Mouse (Mus musculus) heart, embryonic 11.5 days (tissue): ENCODE data around the gene Wfdc2. TPM values are rescaled to one million over a fixed set of nuclear protein-coding genes. Genes with fewer than 3 reads are reported as not detected.

Experiments used
- ATAC-seq: fragments of 200-750 bp; cut with Nextera tagmentation; replicated peaks from 2 replicates; pipeline ENCODE4 v1.8.0; 2017; ENCODE audit warnings: moderate library complexity; ENCODE audit not compliant: insufficient number of reproducible peaks, low FRiP score, low TSS enrichment
- H3K27ac ChIP-seq: fragments of 300-500 bp; sonication (generic); 2 replicates; pipeline ENCODE4 v1.5.1; 2014; ENCODE audit warnings: mild to moderate bottlenecking, low read depth, low read length
- H3K27me3 ChIP-seq: fragments of 300-500 bp; sonication (generic); 2 replicates; pipeline ENCODE4 v1.6.1; 2014; ENCODE audit warnings: mild to moderate bottlenecking, low read length, mixed read lengths; ENCODE audit not compliant: control insufficient read depth, insufficient read depth
- H3K36me3 ChIP-seq: fragments of 300-500 bp; sonication (generic); 2 replicates; pipeline ENCODE4 v1.6.1; 2014; ENCODE audit warnings: mild to moderate bottlenecking, low read length, moderate library complexity, mixed read lengths; ENCODE audit not compliant: control insufficient read depth, insufficient read depth
- H3K4me1 ChIP-seq: fragments of 300-500 bp; sonication (generic); 2 replicates; pipeline ENCODE4 v1.6.1; 2014; ENCODE audit warnings: low read length; ENCODE audit not compliant: control insufficient read depth, insufficient read depth
- H3K4me2 ChIP-seq: fragments of 300-500 bp; sonication (generic); 2 replicates; pipeline ENCODE4 v1.6.1; 2014; ENCODE audit warnings: mild to moderate bottlenecking, moderate library complexity
- H3K4me3 ChIP-seq: fragments of 300-500 bp; sonication (generic); 2 replicates; pipeline ENCODE4 v1.5.1; 2014; ENCODE audit warnings: low read depth, low read length
- H3K9ac ChIP-seq: fragments of 300-500 bp; sonication (generic); 2 replicates; pipeline ENCODE4 v1.6.1; 2014; ENCODE audit warnings: mild to moderate bottlenecking, low read depth, low read length, moderate library complexity
- H3K9me3 ChIP-seq: fragments of 300-500 bp; sonication (generic); replicated peaks from 2 replicates; pipeline ENCODE4 v1.6.1; 2016; ENCODE audit warnings: low read length; ENCODE audit not compliant: control insufficient read depth
- WGBS: fragments of 180-500 bp; shearing (Covaris S2); extraction: QIAGEN DNeasy Blood & Tissue Kit; methylation state at CpG from one replicate; pipeline ENCODE4 v1.1.7; 2014; ENCODE audit not compliant: insufficient replicate concordance; 5-methylcytosine and 5-hydroxymethylcytosine counted together
- polyA plus RNA-seq: library from polyadenylated mRNA; unstranded; fragments of >200 nt; fragmentation: Nextera tagmentation; extraction: Ambion mirVana; gene quantifications from 2 replicates; pipeline ENCODE4 v1.2.1, GENCODE M21; 2014

Wfdc2 gene
- polyA plus RNA-seq, 1 experiment from 2014 or later, result 10.3 TPM

DNA sequence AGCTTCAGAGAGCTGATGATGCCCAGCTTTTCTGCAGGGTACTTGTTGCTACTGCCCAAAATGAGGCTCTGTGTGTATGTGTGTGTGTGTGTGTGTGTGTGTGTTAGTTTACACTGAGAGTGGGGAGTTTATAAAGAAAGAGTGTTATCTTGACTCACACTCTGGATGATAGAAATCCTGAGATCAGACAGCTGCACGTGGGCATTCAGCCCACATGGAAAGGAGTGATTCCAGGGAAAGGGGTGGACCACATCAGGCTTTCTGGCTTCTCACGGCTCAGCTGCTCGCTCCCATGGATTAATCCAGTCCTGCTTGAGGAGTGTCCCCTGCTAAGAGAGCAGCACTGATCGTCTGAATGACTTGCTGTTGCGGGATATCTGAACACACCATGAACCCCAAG is 20.1 kb upstream of the Wfdc2 start:
- no peak overlapping the region for H3K4me2 ChIP-seq
- no peaks in the 10 kb centered on the region for H3K36me3 ChIP-seq
- no peaks in the 10 kb centered on the region for H3K27me3 ChIP-seq
- H3K27ac ChIP-seq, result no peak overlapping the region
- H3K9ac ChIP-seq, result no peak overlapping the region
- ATAC-seq, result no peak
- no peaks in the 10 kb centered on the region for H3K9me3 ChIP-seq
- no peak overlapping the region for H3K4me3 ChIP-seq
- WGBS, result 68% methylated on average over 5 of the region's 5 CpGs
- no peaks in the 10 kb centered on the region for H3K4me1 ChIP-seq

DNA sequence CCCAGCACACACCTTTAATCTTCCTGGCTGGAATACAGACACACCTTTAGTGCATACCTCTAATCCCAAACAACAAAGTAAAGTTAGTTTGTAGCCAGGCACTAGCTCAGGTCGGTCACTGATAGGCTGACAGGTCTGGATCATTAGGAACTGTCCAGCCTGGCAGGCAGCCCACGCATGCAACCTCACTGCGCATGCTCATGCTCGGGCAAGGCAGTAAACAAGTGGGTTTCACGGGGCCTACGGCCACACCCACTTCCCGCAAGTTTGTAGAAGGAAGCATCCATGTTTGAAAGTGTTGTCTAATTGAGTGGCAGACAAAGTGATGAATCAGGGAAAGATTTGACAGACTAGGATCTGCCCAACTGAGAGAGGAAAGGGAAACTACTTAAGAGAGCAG is 19.6 kb upstream of the Wfdc2 start:
- H3K27me3 ChIP-seq, result no peaks in the 10 kb centered on the region
- no peak overlapping the region for H3K9ac ChIP-seq
- H3K27ac ChIP-seq, result no peak overlapping the region
- no peaks in the 10 kb centered on the region for H3K36me3 ChIP-seq
- no peak overlapping the region for H3K4me3 ChIP-seq
- no peak for ATAC-seq
- 82% methylated on average over 7 of the region's 7 CpGs for WGBS
- H3K4me1 ChIP-seq, result no peaks in the 10 kb centered on the region
- H3K9me3 ChIP-seq, result no peaks in the 10 kb centered on the region
- no peak overlapping the region for H3K4me2 ChIP-seq

GRCm38 (mm10) chr2:164543745-164544144 is 18.5 kb upstream of the Wfdc2 start:
- Histone ChIP-seq H3K9ac (no peak overlapping the region), H3K27me3 (no peaks in the 10 kb centered on the region), H3K4me2 (no peak overlapping the region), H3K4me1 (no peaks in the 10 kb centered on the region), H3K36me3 (no peaks in the 10 kb centered on the region), H3K27ac (no peak overlapping the region), H3K4me3 (no peak overlapping the region), H3K9me3 (no peaks in the 10 kb centered on the region)
- 75% methylated on average over 2 of the region's 2 CpGs for WGBS
- ATAC-seq, result no peak

- Histone ChIP-seq H3K27me3 (no peaks in the 10 kb centered on the region), H3K9ac (no peak overlapping the region), H3K27ac (no peak overlapping the region), H3K9me3 (no peaks in the 10 kb centered on the region), H3K4me1 (no peaks in the 10 kb centered on the region), H3K4me2 (no peak overlapping the region), H3K36me3 (no peaks in the 10 kb centered on the region), H3K4me3 (no peak overlapping the region)
- WGBS, result 44% methylated on average over 5 of the region's 5 CpGs
- no peak for ATAC-seq
Measured at GRCm38 (mm10) chr2:164544454-164545097, 17.6 kb upstream of the Wfdc2 start.

- no peaks in the 10 kb centered on the region; the same call in 1 of the 2 replicates for H3K4me1 ChIP-seq
- no peaks in the 10 kb centered on the region for H3K27me3 ChIP-seq
- H3K36me3 ChIP-seq, result no peaks in the 10 kb centered on the region
- H3K9me3 ChIP-seq, result no peaks in the 10 kb centered on the region
- no peak for ATAC-seq
- H3K9ac ChIP-seq, result no peak overlapping the region
- H3K4me2 ChIP-seq, result no peak overlapping the region
- 48% methylated on average over 4 of the region's 4 CpGs for WGBS
- no peak overlapping the region for H3K4me3 ChIP-seq
- H3K27ac ChIP-seq, result no peak overlapping the region
Measured at GRCm38 (mm10) chr2:164549338-164549737, 12.9 kb upstream of the Wfdc2 start.

- no peak overlapping the region for H3K27ac ChIP-seq
- no peak for ATAC-seq
- no peaks in the 10 kb centered on the region for H3K27me3 ChIP-seq
- 25% methylated on average over 10 of the region's 10 CpGs for WGBS
- no peaks in the 10 kb centered on the region for H3K9me3 ChIP-seq
- H3K4me2 ChIP-seq, result 0 out of 2 replicates have a peak overlapping the region, but pooled peaks have one; percentile 16
- no peak overlapping the region for H3K4me3 ChIP-seq
- 0 out of 2 replicates have a peak overlapping the region, but pooled peaks have one; percentile 46 for H3K9ac ChIP-seq
- H3K36me3 ChIP-seq, result no peaks in the 10 kb centered on the region
- H3K4me1 ChIP-seq, result no peaks in the 10 kb centered on the region; the same call in 1 of the 2 replicates
Measured at GRCm38 (mm10) chr2:164549963-164550894, 12.0 kb upstream of the Wfdc2 start.

DNA sequence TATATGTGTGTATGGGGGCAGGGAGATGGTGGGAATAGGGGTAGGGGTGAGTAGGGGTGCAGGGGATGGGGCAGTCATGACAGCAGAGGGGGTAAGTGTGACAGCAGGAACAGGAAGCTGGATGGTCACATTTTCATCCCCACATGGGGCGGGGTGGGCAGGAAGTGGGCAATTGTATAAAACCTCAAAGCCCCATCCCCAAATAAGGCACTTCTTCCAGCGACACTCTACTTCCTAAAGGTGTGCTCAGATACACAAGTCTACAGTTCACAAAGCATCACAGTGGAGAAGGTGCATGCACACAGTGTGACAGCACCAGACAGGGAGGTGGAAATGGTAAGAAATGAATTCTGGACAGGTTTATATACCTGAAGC is 11.3 kb upstream of the Wfdc2 start:
- no peaks in the 10 kb centered on the region for H3K9me3 ChIP-seq
- H3K27ac ChIP-seq, result no peak overlapping the region
- H3K36me3 ChIP-seq, result no peaks in the 10 kb centered on the region
- H3K4me2 ChIP-seq, result no peak overlapping the region
- 62% methylated on average over 2 of the region's 2 CpGs for WGBS
- no peaks in the 10 kb centered on the region; the same call in 1 of the 2 replicates for H3K4me1 ChIP-seq
- ATAC-seq, result no peak
- H3K27me3 ChIP-seq, result no peaks in the 10 kb centered on the region
- no peak overlapping the region for H3K9ac ChIP-seq
- no peak overlapping the region for H3K4me3 ChIP-seq

DNA sequence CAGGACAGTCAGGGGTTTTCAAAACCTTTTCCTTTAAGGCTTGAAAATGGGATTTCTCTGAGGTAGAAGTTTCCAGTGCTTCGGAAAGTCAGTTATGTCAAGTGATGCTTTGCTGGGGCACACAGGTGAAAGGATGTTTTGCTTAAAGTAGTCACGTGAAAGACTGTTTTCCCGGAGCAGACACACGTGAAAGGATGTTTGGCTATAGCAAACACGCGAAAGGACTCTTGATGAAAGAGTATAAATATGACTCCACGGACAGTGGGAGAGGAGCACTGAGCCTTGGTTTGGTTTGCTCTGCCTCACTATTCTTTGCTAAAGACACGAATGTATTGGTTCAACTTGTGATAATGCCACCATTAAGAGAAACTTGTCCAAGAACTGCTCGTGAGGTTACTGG is 10.7 kb upstream of the Wfdc2 start:
- ATAC-seq, result no peak
- Histone ChIP-seq H3K9ac (no peak overlapping the region), H3K4me2 (no peak overlapping the region), H3K27me3 (no peaks in the 10 kb centered on the region; the same call in 1 of the 2 replicates), H3K9me3 (no peaks in the 10 kb centered on the region), H3K27ac (no peak overlapping the region), H3K36me3 (no peaks in the 10 kb centered on the region), H3K4me1 (no peaks in the 10 kb centered on the region; the same call in 1 of the 2 replicates), H3K4me3 (no peak overlapping the region)
- 81% methylated on average over 9 of the region's 9 CpGs for WGBS
